Mouse (Mus musculus): ENCODE data around the gene Paqr6.
A peak's percentile ranks its signal among the peaks of the same experiment; 100 is the strongest.
"Not testable (repeated sequence)": the region's sequence is repeated elsewhere in the genome, so short reads cannot be mapped to it uniquely, and the experiment has no call there.

The Paqr6 gene

DNA sequence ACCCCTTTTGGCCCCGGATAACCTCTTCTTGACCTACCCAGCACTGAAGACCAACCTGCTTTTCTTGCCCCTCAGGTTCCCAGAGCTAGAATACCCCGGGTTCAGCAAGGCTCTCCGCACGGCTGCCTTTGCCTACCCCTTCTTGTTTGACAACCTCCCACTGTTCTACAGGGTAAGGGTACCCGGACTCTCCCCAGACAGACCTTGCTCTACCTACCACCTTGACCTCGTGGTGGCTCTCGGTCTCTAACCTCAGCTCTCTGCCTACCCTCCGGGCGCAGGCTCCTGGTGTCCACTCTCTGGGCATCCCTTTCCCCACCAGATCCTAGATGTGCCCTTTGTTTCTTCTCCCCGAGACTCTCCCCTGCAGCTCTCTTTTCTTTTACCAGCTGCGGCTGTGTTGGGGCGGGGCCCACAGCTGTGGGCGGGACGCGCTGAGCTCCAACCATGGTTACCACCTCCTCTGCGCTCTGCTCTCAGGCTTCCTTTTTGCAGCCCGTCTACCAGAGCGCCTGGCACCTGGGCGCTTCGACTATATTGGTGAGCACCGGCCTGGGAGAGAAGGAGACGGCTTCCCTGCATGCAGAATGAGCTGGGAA, 2.5 kb downstream of the Paqr6 start:
- DNase-seq (ENCODE audit: low read depth) = not testable (repeated sequence)

- not testable (repeated sequence) for DNase-seq (ENCODE audit: low read depth)
Observed at GRCm38 (mm10) chr3:88367517-88367916, 3.1 kb downstream of the Paqr6 start.

DNA sequence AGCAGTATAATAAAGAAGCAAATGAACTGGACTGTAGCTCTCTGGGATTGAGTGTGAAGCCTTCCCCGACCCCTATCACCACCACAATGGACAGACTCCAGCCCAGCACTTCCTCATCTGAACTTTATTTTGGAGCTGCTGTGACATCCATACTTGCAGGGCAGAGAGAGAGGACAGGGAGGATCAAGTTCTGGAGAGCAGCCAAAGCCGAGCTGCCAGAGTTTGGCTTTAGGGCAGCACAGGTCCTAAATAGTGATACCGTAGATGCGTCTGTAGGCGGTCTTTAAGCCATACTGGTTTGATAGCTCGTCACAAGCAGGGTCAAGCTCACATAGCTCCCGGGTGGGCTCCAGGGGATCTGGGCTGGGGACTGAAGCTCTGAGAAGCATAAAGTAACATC, 4.1 kb downstream of the Paqr6 start:
- not testable (repeated sequence) for DNase-seq (ENCODE audit: low read depth)

GRCm38 (mm10) chr3:88372643-88373042, 8.3 kb downstream of the Paqr6 start, which contains the start of gene Bglap3:
Gene Bglap3 (minus strand): TSS chr3:88372743.
- not testable (repeated sequence) for DNase-seq (ENCODE audit: low read depth)

DNA sequence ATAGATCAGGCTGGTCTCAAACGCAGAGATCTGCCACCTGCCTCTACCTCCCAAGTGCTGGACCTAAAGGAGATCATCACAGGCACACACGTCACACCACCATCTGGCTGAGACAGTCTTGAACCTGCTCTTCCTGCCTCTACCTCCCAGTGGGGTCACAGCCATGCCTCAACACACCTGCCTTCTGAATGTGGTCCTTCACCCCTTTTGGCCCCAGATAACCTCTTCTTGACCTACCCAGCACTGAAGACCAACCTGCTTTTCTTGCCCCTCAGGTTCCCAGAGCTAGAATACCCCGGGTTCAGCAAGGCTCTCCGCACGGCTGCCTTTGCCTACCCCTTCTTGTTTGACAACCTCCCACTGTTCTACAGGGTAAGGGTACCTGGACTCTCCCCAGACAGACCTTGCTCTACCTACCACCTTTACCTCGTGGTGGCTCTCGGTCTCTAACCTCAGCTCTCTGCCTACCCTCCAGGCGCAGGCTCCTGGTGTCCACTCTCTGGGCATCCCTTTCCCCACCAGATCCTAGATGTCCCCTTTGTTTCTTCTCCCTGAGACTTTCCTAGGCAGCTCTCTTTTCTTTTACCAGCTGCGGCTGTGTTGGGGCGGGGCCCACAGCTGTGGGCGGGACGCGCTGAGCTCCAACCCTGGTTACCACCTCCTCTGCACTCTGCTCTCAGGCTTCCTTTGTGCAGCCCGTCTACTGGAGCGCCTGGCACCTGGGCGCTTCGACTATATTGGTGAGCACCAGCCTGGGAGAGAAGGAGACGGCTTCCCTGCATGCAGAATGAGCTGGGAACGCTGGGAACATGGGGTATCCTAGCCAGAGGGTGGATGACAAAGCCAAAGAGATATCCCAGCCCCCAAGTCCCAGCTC, 11.6 kb downstream of the Paqr6 start:
- not testable (repeated sequence) for DNase-seq (ENCODE audit: low read depth)

DNA sequence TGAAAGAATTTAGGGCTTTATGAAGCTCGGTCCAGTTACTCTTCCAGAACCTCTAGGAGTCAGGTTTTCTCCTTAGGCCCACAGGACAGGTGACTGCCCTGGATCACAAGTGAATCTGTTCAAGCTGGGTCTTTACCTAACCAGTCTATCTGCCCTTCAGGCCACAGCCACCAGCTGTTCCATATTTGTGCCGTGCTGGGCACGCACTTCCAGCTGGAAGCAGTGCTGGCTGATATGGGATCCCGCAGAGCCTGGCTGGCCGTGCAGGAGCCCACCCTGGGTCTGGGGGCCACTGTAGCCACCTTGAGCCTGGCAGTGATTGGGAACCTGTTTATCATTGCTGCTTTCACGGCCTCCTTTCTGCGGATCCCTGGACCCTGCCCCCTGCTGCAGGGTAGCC, 12.3 kb downstream of the Paqr6 start:
- DNase-seq (ENCODE audit: low read depth) = not testable (repeated sequence)

GRCm38 (mm10) chr3:88378599-88378998, 14.2 kb downstream of the Paqr6 start, which contains the start of gene Bglap2:
Gene Bglap2 (minus strand): TSS chr3:88378699.
- DNase-seq (ENCODE audit: low read depth) = not testable (repeated sequence)

DNA sequence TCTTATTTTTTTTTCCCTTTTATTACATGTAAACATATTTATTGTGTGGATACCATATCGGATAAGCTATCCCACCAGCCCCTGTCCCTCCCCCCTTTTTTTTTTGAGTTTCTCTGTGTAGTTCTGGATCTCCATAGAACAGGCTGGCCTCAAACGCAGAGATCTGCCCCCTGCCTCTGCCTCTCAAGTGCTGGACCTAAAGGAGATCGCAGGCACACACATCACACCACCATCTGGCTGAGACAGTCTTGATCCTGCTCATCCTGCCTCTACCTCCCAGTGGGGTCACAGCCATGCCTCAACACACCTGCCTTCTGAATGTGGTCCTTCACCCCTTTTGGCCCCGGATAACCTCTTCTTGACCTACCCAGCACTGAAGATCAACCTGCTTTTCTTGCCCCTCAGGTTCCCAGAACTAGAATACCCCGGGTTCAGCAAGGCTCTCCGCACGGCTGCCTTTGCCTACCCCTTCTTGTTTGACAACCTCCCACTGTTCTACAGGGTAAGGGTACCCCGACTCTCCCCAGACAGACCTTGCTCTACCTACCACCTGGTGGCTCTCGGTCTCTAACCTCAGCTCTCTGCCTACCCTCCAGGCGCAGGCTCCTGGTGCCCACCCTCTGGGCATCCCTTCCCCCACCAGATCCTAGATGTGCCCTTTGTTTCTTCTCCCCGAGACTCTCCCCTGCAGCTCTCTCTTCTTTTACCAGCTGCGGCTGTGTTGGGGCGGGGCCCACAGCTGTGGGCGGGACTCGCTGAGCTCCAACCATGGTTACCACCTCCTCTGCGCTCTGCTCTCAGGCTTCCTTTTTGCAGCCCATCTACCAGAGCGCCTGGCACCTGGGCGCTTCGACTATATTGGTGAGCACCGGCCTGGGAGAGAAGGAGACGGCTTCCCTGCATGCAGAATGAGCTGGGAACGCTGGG, 17.3 kb downstream of the Paqr6 start:
- DNase-seq (ENCODE audit: low read depth) = not testable (repeated sequence)

GRCm38 (mm10) chr3:88382383-88382782, 18.0 kb downstream of the Paqr6 start:
- not testable (repeated sequence) for DNase-seq (ENCODE audit: low read depth)

DNA sequence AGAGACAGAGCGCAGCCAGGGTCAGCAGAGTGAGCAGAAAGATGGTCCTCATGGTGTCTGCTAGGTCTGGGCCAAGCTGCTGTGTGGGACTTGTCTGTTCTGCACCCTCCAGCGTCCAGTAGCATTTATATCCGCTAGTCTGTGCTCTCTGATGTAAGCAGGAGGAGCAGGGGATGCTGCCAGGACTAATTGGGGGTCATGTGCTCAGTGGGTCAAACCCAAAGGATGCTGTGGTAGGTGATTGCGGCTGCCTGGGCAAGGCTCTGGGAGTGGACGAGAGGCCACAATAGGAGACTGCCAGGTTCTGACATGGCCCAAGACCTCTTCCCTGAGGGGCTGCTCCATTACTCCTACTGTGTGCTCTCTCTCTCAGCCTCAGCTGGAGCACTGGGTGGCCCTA, 20.0 kb downstream of the Paqr6 start, which contains the start of gene Bglap:
Gene Bglap, minus strand, starts transcription at position 101 of the 400 bp plus-strand sequence.
- no peak for DNase-seq (ENCODE audit: low read depth)

GRCm38 (mm10) chr3:88393776-88394375, 29.5 kb downstream of the Paqr6 start:
- DNase-seq (ENCODE audit: low read depth) = no peak

GRCm38 (mm10) chr3:88395288-88395687, 30.9 kb downstream of the Paqr6 start:
- no peak for DNase-seq (ENCODE audit: low read depth)

GRCm38 (mm10) chr3:88395742-88396141, 31.4 kb downstream of the Paqr6 start:
- no peak for DNase-seq (ENCODE audit: low read depth)

GRCm38 (mm10) chr3:88398666-88399065, 34.3 kb downstream of the Paqr6 start:
- DNase-seq (ENCODE audit: low read depth) = no peak

- no peak for DNase-seq (ENCODE audit: low read depth)
Observed at GRCm38 (mm10) chr3:88403522-88404230, 39.3 kb downstream of the Paqr6 start.

- peak; percentile 75 for DNase-seq (ENCODE audit: low read depth)
Observed at GRCm38 (mm10) chr3:88407090-88407489, 42.7 kb downstream of the Paqr6 start.

GRCm38 (mm10) chr3:88407529-88407928, 43.1 kb downstream of the Paqr6 start:
- no peak for DNase-seq (ENCODE audit: low read depth)

DNA sequence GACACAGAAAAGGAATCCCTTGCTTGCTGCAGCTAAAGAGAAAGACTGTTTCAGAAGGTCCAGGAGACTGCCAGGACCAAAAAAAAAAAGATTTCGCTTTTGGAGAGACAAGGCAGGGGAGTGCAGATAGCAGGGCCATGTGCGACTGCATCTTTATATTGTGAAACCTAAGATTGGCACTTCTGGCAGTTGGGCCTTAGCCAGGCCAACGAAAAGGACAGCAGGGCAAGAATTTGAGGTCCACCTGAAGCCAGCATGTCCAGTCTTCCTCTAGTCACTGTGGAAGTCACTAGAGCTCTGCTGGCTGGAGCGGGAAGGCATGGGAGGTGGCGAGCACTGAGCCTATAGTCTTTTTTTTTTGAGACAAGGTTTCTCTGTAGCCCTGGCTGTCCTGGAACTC, 44.6 kb downstream of the Paqr6 start:
- no peak for DNase-seq (ENCODE audit: low read depth)

- peak; percentile 84 for DNase-seq (ENCODE audit: low read depth)
Observed at GRCm38 (mm10) chr3:88409741-88410644, 45.6 kb downstream of the Paqr6 start, which contains the start of gene Pmf1. Gene Pmf1 (minus strand): TSS chr3:88410331.

GRCm38 (mm10) chr3:88410645-88411031, 46.3 kb downstream of the Paqr6 start:
- DNase-seq (ENCODE audit: low read depth) = no peak

Data from c-Kit-positive CD71-negative TER-119-negative erythroid progenitor cells, embryonic 14.5 days (primary cell).